Mouse (Mus musculus): ENCODE data around the gene Nme4. TPM values are rescaled to one million over a fixed set of nuclear protein-coding genes. Genes with fewer than 3 reads are reported as not detected.

Nme4 gene
- polyA plus RNA-seq, 1 experiment from 2014 or later, result 137 TPM

DNA sequence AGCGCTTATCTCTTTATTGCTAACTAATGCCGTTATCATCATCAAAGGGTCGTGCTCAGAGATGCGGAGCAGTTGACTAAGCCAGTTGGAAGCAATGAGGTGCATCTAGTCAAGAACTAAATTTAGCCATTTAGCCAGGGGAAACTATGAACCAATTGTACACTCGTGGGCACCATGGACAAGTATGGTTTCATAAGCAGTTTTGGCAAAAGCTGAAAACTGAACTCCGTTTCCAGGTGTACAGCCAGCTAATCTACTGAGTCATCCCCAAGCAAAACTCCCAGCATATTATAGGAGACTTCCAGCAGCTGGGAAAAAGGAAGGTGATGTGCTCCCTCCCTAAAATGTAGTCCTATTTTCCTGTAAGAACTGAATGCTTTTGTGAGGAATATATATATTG is 25.3 kb downstream of the Nme4 start:
- Histone ChIP-seq H3K27ac (no peak overlapping the region), H3K27me3 (ENCODE audit: insufficient read depth, poor library complexity, severe bottlenecking) (peaks cover 18% of the 10 kb centered on the region; the same call in 1 of the 2 replicates), H3K4me1 (peaks cover 45% of the 10 kb centered on the region), H3K9me3 (no peaks in the 10 kb centered on the region), H3K4me3 (peak overlapping the region; percentile 92), H3K36me3 (peaks cover 3% of the 10 kb centered on the region; the same call in 1 of the 2 replicates)
- DNase-seq (ENCODE audit: low spot score), result no peak
- WGBS, result 29% methylated on average over 6 of the region's 6 CpGs

DNA sequence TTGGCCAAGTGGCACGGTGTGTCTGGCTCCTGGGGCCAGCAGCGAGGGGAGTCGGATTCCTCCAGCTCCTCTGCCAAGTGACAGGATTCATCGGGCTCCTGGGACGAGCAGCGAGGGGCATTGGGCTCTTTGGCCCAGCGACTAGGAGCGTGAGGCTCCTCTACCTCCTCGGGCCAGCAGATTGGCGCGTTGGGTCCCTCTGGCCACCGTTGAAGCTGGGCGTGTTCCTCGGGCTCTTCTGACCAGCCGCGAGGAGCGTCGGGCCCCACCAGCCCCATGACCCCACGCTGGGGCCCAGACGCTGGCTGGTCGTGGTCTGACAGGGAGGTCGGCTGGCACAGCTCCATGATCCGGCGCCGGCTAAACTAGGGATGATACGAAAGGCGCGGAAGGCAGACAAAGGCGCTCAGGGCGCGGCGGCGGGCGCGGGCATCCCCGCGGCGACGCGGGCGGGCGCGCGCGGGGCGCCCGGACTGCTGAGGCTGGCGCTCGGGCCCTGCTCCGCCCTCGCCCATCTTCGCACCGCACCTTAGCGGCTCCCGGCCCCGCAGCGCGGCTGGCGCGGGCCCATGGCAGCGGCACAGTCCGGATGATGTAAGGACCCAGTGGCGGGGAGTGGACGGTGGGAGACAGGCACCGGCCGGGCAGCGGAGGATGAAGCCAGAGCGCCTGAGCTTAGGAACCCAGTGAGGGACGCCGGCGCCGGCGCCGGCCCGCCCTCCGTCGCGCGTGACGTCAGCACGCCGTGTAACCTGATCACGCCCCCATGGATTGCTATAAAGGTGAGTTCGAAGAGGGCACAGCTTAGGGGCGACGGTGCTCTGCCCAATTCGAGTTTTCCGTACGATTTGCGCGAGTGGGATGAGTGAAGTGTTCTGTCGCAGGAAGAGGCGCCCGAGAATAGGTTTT is 26.3 kb downstream of the Nme4 start, which contains the start of gene Rab11fip3:
Gene Rab11fip3 (minus strand): TSS at position 725 of the 909 bp plus-strand sequence.
- H3K4me1 ChIP-seq, result peaks cover 54% of the 10 kb centered on the region
- H3K27me3 ChIP-seq (ENCODE audit: insufficient read depth, poor library complexity, severe bottlenecking), result peaks cover 18% of the 10 kb centered on the region; the same call in 1 of the 2 replicates
- peak within 1 kb of the TSS; percentile 91 for H3K27ac ChIP-seq
- H3K4me3 ChIP-seq, result peak within 1 kb of the TSS; percentile 92
- DNase-seq (ENCODE audit: low spot score), result peak; percentile 92
- WGBS, result under 1% methylated on average over 94 of the region's 94 CpGs
- H3K36me3 ChIP-seq, result peaks cover 7% of the 10 kb centered on the region
- H3K9me3 ChIP-seq, result no peaks in the 10 kb centered on the region

DNA sequence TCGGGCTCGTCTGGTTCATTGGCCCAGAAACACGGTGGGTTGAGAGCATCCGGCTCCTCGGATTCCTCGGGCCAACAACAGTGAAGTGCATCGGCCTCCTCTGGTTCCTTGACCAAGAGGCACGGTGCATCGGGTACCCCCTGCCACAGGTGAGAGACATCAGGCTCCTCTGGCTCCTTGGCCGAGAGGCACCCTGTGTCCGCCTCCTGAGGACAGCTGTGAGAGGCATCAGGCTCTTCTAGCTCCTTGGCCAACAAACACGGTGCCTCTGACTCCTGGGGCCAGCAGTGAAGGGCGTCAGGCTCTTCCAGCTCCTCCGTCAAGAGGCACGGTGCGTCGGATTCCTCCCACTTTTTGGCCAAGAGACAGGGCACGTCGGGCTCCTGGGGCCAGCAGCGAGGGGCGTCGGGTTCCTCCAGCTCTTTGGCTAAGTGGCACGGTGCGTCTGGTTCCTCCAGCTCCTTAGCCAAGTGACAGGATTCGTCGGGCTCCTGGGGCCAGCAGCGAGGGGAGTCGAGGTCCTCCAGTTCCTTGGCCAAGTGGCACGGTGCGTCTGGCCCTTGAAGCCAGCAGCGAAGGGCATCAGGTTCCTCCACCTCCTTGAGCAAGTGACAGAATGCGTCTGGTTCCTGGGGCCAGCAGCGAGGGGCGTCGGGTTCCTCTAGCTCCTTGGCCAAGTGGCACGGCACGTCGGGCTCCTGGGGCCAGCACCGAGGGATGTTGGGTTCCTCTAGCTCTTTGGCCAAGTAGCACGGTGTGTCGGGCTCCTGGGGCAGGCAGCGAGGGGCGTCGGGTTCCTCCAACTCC is 27.2 kb downstream of the Nme4 start:
- H3K4me1 ChIP-seq, result peaks cover 54% of the 10 kb centered on the region
- no peaks in the 10 kb centered on the region for H3K9me3 ChIP-seq
- H3K27ac ChIP-seq, result peak overlapping the region; percentile 91
- peak overlapping the region; percentile 92 for H3K4me3 ChIP-seq
- H3K27me3 ChIP-seq (ENCODE audit: insufficient read depth, poor library complexity, severe bottlenecking), result peaks cover 18% of the 10 kb centered on the region; the same call in 1 of the 2 replicates
- peaks cover 10% of the 10 kb centered on the region for H3K36me3 ChIP-seq
- DNase-seq (ENCODE audit: low spot score), result no peak
- under 1% methylated on average over 44 of the region's 44 CpGs for WGBS

DNA sequence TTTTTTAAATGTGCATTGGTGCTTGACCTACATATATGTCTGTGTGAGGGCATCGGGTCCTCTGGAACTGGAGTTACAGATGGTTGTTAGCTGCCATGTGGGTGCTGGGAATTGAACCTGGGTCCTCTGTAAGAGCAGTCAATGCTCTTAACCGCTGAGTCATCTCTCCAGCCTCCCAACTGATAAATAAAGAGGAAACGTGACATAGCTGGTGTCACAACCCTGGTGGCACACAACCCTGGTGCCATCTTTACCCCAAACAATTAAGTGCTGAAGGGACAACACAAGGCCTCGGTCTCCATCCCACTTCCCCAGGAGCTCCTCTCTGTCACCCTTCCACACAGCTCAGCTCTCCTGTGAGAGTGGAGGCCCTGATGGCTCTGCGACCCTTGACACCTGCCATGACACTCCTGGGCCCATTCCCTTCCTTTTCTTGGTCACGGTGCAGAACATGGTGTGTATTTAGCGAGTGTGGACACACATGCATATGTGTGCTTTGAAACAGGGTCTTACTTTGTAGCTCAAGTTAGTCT is 28.8 kb downstream of the Nme4 start:
- H3K36me3 ChIP-seq, result peaks cover 13% of the 10 kb centered on the region
- WGBS, result 86% methylated on average over 7 of the region's 7 CpGs

DNA sequence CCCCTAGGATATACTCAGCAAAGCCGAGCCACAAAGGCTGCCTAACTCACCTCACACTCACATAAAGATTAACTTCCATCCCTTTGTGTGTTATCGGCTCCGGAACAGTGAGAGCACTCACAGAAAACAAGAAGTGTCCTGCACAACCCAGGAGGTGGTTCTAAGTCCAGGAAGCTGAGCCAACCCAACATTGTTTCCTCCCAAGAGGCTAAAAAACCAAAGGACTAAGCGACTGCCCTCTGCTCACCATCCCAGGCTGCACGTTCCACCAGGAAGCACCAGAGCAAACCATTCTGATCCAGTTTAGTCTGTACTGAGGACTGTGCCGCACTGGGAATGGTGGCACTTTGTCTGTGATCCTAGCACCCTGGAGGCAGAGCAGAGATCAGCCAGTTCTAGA is 30.5 kb downstream of the Nme4 start:
- Histone ChIP-seq H3K9me3 (no peaks in the 10 kb centered on the region), H3K27me3 (ENCODE audit: insufficient read depth, poor library complexity, severe bottlenecking) (0 out of 2 replicates have a peak, but pooled peaks cover 12% of the 10 kb centered on the region), H3K4me3 (peak overlapping the region; percentile 24; the same call in 1 of the 2 replicates), H3K4me1 (peaks cover 51% of the 10 kb centered on the region), H3K27ac (peak overlapping the region; percentile 69), H3K36me3 (peaks cover 13% of the 10 kb centered on the region)
- no peak for DNase-seq (ENCODE audit: low spot score)
- whole genome bisulfite sequencing, result 62% methylated on average over 6 of the region's 6 CpGs

More for the DNA sequence above, 28.8 kb downstream of the Nme4 start:
- H3K4me1 ChIP-seq, result peaks cover 54% of the 10 kb centered on the region
- no peak for DNase-seq (ENCODE audit: low spot score)
- H3K4me3 ChIP-seq, result peak overlapping the region; percentile 92; the same call in 1 of the 2 replicates
- H3K9me3 ChIP-seq, result no peaks in the 10 kb centered on the region
- no peak overlapping the region for H3K27ac ChIP-seq
- peaks cover 18% of the 10 kb centered on the region; the same call in 1 of the 2 replicates for H3K27me3 ChIP-seq (ENCODE audit: insufficient read depth, poor library complexity, severe bottlenecking)

DNA sequence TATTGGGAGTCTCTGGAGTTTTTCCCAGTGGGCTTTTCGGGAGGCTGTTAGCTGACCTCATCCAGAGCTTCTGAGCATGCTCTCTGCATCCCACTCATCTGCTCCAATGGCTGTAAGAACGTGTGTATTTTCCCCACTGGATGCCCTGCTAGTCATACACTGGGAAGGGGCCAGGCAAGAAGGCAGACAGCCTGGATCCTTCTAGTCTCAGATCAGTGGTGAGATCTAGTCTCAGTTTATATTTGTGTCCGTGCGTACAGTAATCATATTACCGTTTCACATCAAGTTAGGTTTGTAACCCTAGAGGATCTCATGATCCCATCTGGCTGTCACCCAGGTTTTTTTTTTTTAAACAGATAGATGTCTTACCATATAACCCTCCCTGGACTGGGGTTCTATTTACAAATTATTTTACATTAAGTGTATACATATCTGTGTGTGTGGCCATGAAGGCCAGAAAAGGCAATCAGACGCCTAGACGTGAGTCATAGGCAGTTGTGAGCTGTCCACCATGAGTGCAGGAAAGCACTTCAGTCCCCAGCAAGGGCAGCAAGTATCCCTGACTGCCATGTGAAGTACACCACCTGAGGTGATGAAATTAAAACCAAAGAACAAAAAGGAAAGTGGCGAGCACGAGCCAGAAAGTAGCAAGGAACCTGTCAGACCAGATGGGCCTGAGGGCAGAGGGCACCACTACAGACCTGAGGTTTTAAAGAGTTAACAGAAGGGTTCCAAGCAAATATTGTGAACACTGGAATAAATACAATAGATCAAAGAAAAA is 37.4 kb downstream of the Nme4 start:
- WGBS, result 83% methylated on average over 9 of the region's 9 CpGs
- peaks cover 10% of the 10 kb centered on the region; the same call in 1 of the 2 replicates for H3K36me3 ChIP-seq
- H3K9me3 ChIP-seq, result no peaks in the 10 kb centered on the region
- no peak for DNase-seq (ENCODE audit: low spot score)
- no peak overlapping the region for H3K27ac ChIP-seq
- H3K4me3 ChIP-seq, result no peak overlapping the region
- peaks cover 22% of the 10 kb centered on the region for H3K4me1 ChIP-seq
- no peaks in the 10 kb centered on the region for H3K27me3 ChIP-seq (ENCODE audit: insufficient read depth, poor library complexity, severe bottlenecking)

DNA sequence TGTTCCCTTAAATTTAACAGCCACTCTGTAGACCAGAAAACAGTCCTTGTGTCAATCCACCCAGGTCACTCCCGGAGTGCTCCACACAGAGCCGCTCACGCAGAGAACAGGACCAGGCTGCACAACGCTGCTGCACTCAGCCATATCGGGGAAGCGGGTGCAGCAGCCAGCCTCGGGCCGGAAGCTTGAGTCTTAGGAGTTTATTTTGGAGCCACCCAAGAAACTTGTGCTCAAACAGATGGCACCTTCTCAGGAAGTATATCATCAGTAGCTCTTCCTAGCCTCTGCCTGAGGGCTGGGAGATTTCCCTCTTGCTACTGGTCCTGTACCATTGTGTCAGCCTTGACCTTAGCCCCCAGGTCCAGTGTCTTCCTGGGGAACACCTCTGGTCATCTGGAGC is 38.1 kb downstream of the Nme4 start:
- no peaks in the 10 kb centered on the region for H3K9me3 ChIP-seq
- H3K36me3 ChIP-seq, result peaks cover 7% of the 10 kb centered on the region; the same call in 1 of the 2 replicates
- H3K4me3 ChIP-seq, result no peak overlapping the region
- WGBS, result 86% methylated on average over 8 of the region's 8 CpGs
- H3K27me3 ChIP-seq (ENCODE audit: insufficient read depth, poor library complexity, severe bottlenecking), result no peaks in the 10 kb centered on the region
- H3K4me1 ChIP-seq, result peaks cover 22% of the 10 kb centered on the region
- H3K27ac ChIP-seq, result no peak overlapping the region
- no peak for DNase-seq (ENCODE audit: low spot score)

DNA sequence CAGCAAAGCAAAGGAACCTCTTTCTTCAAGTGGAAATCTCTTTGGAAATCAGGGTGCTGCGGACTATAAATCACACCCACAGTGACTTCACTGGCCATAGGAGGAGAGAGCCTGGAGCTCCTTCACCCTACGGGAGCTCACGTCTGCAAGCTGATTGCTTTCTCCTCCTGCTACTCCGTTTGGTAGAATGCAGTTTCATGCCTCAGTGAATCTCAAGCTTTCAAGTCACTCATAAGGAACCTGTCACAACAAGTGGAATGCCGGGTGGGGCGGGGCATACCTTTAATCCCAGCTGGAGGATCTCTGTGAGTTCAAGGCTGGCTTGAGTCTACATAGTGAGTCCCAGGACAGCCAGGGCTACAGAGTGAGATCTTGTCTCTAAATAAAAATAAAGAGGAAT is 40.2 kb downstream of the Nme4 start:
- WGBS, result 65% methylated on average over 6 of the region's 6 CpGs
- Histone ChIP-seq H3K4me3 (no peak overlapping the region), H3K4me1 (peaks cover 22% of the 10 kb centered on the region), H3K27ac (no peak overlapping the region; the same call in 1 of the 2 replicates), H3K36me3 (peaks cover 7% of the 10 kb centered on the region; the same call in 1 of the 2 replicates), H3K9me3 (no peaks in the 10 kb centered on the region), H3K27me3 (ENCODE audit: insufficient read depth, poor library complexity, severe bottlenecking) (no peaks in the 10 kb centered on the region)
- DNase-seq (ENCODE audit: low spot score), result no peak

DNA sequence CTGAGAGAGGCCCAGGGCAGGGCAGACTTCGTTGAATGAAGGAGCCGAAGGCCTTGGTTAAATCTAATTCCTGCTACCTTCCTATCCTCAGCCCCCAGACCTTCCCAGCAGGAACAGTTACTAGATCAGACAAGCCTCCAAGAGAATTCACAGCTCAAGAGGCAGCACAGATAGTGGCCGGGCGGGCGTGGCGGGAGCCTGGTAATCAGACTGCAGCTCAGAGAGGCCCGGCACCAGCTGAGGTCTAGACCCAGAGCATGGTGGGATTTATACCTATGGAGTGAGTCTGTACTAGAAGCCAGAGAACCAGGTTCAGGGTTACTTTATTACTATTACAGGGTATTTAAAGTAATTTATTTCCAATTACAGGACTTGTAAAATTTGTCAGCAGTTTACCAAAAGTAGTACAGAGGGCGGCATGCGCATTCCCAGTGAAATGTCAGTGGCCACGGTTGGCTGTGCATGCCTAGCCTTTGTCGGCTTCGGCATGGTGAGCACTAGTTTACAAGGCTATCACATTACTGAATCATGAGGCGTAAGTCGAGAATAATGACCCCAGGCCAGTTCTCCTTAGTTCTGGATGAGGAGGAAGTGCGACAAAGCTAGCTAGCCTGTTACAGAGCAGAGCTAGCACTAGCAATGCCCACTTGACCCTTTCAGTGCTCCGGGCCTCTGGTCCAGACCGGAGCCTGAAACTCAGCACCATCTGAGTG is 41.1 kb downstream of the Nme4 start:
- Histone ChIP-seq H3K27ac (peak overlapping the region; percentile 37; the same call in 1 of the 2 replicates), H3K4me1 (peaks cover 22% of the 10 kb centered on the region), H3K9me3 (no peaks in the 10 kb centered on the region), H3K27me3 (ENCODE audit: insufficient read depth, poor library complexity, severe bottlenecking) (no peaks in the 10 kb centered on the region), H3K4me3 (no peak overlapping the region), H3K36me3 (peaks cover 7% of the 10 kb centered on the region; the same call in 1 of the 2 replicates)
- 49% methylated on average over 17 of the region's 17 CpGs for WGBS
- peak; percentile 83 for DNase-seq (ENCODE audit: low spot score)

DNA sequence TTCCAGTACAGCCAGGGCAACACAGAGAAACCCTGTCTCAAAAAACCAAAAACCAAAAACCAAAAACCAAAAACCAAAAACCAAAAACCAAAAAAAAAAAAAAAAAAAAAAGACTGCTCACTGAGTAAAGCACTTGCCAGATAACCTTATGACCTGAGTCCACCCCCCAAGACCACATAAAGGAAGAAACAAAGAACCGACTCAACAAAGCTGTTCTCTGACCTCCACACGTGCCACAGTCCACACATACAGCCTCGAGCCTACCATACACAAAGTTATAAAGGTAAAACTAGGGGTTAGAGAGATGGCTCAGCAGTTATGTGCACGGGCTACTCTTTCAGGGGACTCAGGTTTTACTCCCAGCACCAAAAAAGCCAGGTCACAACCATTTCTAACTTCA is 42.7 kb downstream of the Nme4 start:
- no peaks in the 10 kb centered on the region for H3K27me3 ChIP-seq (ENCODE audit: insufficient read depth, poor library complexity, severe bottlenecking)
- H3K36me3 ChIP-seq, result 0 out of 2 replicates have a peak, but pooled peaks cover 3% of the 10 kb centered on the region
- no peak overlapping the region for H3K4me3 ChIP-seq
- H3K27ac ChIP-seq, result no peak overlapping the region
- no peaks in the 10 kb centered on the region for H3K9me3 ChIP-seq
- DNase-seq (ENCODE audit: low spot score), result no peak
- WGBS, result 78% methylated on average over 4 of the region's 4 CpGs
- peaks cover 28% of the 10 kb centered on the region for H3K4me1 ChIP-seq

DNA sequence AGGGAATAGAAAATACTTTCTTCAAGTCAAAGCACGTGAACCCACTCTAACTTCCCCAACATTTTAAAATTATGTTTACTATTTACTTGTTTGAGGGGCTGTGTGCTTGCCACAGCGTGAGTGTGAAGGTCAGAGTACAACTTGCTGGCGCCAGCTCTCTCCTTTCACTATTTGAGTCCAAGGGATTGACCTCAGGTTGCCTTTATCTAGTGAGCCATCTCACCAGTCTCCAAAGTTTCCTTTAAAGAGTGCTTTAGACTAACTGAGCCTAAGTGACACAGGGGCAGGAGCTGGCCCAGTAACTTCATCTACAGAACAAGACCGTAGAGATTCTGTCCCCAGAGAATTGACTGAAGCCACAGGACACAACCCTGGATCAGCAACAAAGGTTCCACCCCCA is 43.3 kb downstream of the Nme4 start:
- DNase-seq (ENCODE audit: low spot score), result no peak
- Histone ChIP-seq H3K36me3 (0 out of 2 replicates have a peak, but pooled peaks cover 3% of the 10 kb centered on the region), H3K9me3 (no peaks in the 10 kb centered on the region), H3K4me1 (peaks cover 32% of the 10 kb centered on the region), H3K27ac (no peak overlapping the region), H3K4me3 (no peak overlapping the region), H3K27me3 (ENCODE audit: insufficient read depth, poor library complexity, severe bottlenecking) (no peaks in the 10 kb centered on the region)
- WGBS, result 88% methylated on average over 4 of the region's 4 CpGs
